Mouse (Mus musculus) megakaryocyte, embryonic 14.5 days (primary cell): ENCODE results near the gene Gm44511.

Experiments used
- FLI1 ChIP-seq: IDR thresholded peaks from 2 replicates; pipeline ENCODE4 v1.6.1; 2012; ENCODE audit warnings: low read length, inconsistent platforms, mixed read lengths
- GATA1 ChIP-seq: IDR thresholded peaks from 3 replicates; pipeline ENCODE4 v1.6.1; 2012; ENCODE audit warnings: mixed read lengths, low read length, inconsistent platforms, borderline replicate concordance

DNA sequence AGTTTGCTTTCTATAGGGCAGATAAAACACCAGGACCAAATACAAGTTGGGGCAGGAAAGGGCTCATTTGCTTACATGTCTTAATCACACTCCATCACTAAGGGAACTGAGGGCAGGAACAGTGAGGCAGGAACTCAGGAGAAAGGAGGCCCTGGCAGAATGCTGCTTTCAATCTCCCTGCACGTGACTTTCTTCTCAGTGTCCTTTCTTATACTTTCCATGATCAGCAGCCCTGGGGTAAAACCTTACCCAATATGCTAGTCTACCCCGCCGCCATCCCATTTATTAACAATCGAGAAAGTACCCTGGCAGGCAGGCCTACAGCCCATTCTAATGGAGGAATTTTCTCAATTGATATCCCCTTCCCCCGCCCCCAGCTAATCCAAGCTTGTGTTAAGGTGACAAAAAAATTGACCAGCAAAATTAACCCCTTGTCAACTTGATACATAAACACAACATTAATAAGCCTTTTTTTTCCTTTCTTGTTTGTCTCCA, 18.5 kb upstream of the Gm44511 start:
- no peak for TF ChIP-seq GATA1
- TF ChIP-seq FLI1: no peak
